Mouse (Mus musculus) urinary bladder, postnatal 36 days (tissue): ENCODE results near the gene Itpr2.

Experiments
- DNase-seq, 2 experiments: peaks; one replicate each; pipeline ENCODE4 v3.0.0; 2022; ENCODE audit warnings: low spot score in 2 of 2, mixed read lengths in 1 of 2

Itpr2 gene

DNA sequence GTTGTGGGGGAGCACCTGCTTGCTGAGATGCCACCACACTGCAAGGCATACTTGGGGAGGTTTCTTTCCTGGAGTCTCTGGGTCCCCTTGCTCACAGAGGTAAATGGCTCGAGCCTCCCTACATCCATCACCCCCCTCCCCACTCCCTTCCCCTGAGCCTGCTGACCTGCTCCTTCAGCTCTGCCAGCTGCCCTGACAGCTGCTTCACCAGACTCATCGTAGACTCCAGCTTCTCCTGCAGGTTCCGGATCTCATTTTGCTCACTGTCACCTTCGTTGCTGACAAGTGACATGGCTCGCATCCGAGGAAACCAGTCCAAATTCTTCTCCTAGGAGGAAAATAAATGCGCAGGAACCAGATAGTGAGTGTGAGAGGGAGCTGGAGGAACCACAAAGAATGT, 389.8 kb downstream of the Itpr2 start:
- DNase-seq, result no peak

DNA sequence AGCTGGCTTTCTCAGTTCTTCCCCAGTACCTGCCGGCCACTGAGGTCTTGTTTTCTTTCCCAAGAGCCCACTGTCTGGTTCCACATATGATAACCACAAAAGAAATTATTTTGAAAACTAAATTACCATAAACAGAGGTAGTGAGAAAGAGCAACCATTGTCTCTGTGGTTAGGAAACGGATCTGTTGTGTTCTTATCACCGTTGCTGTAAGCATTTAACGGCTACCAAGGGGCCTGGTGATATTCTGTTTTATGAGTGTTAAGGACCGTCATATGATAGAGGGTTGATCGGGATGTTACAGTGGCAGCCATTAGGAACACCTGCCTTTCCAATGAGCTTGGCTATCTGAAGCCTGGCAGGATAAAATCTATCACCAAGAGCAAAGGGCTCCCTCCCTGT, 390.2 kb downstream of the Itpr2 start:
- DNase-seq, result no peak

DNA sequence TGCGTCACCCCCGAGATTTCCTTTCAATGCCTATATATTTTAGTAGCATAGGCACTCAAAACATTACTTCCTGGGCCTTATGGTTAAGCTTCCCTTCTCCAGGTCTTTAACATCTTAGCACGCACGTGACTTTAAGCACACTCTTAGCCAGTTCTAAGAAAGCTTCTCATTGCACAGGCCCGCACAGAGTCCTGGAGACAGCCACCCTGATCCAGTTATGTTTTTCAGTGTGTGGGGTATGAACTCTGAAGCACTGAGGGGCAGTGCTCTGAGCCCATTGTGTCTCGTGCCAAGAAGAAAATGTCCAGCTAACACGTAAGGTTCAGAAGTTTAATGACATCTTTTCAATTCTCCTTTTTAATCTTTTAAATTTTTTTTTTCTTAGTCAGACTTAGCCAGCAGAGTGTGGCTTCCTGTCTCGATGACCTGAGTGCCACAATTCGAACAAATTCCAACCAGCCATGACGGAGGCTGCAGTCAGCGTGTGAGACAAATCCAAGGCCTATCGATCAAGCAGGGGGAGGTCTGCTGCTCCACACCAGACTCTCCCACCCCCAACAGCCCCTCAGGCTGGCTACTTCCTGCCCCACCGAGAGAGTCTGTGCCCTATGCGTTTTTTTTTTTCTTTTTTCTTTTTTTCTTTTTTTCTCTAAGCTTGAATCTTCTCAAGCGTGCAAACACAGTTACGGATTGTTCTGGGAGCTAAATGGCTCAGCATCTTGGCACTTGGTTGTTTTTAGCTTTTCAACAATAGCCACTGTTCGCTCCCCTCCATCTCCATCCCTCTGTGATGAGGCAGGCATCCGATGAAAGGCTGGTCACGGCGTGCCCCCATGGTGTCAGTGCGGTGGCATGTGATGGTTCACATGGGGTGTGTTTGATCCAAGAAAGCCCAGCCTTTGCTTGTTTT, 390.9 kb downstream of the Itpr2 start:
- DNase-seq, result no peak

DNA sequence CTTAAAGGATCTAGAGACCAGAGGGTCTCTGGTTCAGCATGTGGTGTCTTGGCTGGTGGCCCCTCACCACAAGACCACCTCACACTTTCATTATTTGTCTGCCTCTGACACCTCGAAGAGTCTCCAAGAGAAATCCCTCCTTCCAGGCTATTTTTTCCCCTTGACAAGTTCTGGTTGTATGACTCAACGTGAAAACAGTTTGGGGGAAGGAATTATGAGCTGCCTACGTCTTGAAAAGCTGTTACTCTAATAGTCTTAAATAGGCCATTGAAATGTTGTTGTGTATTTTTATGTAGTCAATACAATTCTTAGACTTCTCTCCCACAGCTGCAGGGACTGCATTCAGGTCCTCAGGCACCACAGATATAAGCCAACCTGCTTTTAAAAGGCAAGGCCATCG, 391.6 kb downstream of the Itpr2 start:
- no peak for DNase-seq

DNA sequence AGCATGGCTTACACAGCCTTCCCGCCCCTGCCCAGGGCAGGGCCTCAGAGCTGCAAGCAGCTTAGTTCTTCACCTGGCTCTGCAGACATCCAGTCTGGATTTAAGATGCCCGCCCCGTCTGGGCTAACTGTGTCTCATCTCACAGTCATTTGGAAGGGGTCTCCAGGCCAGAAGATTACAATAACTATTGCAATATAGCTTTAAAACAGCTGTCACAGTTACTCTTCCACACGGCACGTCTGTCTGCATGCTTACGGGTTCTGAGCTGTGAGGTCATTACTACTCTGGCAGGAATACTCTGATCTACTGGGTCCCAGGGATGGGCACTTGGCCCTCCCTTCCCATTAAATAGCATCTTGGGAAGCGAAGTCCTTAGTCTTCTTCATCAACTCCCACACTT, 393.3 kb downstream of the Itpr2 start:
- no peak for DNase-seq

DNA sequence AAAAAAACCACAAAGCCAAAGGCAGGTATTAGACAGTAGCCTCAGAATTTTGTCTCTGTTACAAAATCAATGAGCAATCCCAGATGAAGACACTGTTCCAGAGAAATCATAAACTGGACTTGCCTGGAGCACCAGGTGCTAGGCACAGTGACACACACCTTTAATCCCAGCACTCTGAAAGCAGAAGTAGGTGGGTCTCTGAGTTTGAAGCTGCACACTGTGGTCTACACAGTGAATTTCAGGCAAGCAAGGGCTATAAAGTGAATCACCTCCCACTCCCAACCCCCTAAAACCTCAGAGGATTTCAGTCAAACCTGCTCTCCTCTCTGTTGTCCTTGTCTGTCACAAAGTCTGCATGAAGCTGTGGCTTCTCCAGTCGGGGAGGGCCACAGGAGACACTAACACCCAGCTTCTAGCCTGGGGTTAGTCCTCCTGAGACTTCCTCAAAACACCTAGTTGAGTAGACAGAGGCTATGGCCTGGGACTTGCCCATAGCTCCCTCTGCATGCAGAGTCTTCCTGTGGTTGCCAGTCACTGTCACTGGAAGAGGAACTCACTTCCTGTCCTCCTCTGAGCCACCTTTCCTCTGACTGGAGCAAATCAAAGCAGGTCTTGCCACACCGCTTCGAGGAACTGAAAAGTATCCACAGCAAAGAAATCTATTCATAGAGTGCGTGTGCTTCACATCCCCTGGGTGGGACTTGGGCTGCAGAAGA, 394.7 kb downstream of the Itpr2 start:
- DNase-seq, result no peak

DNA sequence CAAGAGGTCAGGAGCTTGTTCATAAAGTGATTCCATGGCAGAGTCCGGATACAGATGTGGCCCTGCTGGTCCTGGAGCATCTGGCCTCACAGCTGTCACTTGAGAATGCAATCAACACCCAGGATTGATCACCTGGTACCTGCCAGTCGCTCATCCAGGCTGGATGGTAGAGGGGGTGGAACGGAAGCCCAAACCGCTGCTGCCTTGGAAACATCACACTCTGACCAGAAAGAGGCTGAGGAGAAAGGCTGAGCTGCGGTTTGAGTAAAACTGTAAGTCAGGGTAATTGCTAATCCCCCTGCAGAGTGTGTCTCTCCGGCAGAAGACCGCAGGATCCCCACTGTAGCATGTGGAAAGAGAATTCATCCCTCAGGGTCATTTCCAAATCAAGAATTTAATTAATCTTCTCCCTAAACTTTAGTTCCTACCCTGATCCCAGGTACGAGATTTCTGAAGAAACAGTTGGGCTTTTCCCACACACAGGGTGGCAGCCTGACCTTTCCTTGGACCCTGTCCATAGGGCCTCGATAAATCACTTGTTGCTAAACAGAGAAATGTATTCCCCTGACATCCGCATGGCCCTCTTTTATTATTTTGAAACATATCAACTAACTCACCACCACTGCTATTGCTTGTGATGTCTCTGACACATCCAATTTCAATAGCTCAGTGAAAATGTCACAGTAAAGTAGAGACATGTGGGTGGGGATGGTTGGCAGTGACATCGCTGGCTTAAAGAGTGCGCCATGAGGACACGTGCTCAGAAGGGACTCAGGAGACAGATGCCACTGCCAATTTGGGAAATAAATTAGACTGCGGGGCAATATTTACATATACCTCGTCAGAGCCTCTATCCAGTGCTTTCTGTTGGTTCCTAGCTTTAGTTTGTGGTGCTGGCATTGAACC, 418.7 kb downstream of the Itpr2 start:
- DNase-seq, result no peak

DNA sequence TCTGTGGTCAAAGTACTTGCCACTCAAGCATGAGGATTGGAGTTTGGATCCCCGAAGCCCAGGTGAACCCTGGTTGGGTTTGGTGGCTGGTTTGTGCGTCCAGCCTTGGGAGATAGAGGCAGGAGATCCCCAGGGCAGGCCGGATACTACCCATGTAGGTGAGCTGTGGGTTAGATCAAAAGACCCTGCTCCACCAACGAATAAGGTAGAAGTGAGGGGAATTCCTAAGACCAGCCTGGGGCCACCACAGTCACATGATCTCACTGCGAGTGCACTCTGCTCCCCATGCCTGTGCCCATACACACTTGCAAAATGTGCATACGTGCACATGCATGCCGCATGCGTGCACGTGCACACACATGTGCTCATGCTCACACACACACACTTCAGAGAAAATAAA, 419.5 kb downstream of the Itpr2 start:
- DNase-seq, result no peak

DNA sequence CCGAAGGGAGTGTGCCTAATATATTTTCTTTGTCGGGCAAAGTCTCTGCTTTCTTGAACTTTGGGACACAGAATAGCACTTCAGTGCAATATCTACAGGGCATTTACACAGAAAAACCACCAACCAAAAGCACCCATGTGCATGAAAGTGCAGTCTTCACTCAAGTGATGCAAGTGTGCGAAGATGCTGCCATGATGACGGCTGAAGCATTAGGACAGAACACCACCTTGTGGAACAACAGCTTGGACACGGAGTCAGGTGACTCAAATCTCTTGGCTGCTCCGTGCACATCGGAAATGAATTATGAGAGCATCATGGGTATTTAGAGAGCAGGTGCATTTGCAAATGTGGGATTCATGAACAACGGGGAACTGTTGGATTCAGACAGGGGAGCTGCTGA, 420.4 kb downstream of the Itpr2 start:
- DNase-seq, result no peak

DNA sequence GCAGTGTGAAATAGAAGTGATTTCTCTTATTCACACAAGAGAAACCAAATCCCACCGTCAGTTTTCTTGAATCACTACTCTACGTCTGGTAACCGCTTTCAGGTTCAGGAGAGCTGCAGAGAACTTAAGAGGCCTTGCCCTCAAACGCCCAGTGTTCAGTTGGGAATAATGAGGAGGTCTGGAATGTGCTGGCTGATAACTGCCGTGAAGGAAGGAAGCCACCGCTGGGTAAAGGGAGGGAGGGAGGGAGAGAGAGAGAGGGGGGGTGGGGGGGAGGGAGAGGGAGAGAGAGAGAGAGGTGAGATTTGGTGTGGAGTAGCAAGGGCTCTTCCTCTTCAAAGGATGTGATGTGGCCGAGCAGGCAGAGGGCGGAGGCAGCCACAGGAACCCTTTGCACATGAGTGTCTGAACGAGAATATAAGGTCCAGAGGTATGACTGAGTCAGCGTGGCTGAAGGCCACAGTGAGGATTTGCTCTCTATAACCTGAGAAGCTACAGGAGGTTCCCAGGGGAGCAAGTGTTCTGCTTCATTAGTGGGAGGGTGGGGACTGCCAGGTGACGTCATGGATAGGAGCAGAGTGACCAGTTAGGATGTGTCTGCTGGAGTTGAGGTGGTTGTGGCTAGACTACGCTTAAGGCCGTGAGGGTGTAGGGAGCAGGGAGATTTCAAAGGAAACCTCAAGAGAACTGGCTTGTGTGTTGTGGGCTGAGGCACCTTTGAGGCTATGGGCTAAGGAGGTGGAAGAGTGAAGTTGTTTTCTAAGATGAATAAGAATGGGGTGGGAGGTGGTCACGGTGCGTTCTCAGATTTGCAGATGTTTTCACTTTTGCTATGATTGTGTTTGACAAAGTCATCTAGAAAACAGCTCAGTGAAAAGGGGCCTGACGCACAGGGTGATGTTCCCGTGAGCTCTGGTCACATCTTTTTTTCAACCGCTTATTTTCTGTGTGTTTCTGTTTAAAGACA, 421.2 kb downstream of the Itpr2 start:
- no peak for DNase-seq

DNA sequence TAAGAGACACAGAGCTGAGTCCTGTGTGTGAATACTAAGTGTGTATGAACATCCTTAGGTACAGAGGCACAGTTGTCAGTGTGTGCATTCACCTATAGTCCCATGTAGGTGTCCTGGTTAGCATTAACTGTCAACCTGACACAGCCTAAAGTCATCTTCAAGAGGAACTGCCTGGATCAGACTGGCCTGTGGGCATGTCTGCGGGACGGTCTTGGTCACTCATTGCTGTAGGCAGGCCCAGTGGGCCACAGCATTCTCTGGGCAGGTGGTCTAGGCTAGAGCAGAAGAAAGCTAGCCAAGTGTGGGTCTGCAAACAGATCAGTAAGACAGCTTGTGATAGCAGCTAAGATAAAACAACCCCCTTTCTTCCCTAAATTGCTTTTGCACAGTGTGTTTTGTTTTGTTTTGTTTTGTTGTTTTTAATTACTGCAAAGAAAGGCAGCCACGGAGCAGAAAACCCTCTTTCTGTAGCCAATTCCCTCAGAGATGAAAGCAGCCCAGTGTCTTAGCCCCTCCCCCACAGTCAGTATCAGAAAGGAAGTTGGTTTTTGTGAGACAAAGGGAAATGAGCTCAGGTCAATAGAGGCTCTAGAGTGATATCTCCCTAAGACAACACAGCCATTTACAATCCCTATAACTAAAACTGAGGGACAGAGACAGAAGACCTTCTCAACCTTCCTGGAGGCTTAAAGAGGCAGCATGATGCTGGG, 422.1 kb downstream of the Itpr2 start:
- no peak for DNase-seq

DNA sequence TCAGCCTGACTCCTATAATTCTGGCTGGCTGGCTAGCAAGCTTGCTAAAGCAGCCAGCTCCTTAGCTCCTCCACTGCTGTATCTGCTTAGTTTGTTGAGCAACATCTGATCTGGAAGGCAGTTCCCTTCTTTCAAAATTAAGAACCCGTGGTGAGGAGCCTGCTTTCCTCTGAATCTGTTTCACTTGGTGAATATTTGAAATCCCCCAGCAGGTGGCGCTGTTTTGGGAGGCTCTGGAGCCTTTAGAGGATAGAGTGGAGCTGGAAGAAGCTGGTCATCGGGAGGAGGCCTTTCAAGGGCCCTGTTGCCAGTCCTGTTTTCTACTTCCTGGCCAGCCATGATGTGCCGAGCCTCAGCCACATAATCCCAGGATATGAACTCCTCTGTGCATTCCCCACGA, 422.8 kb downstream of the Itpr2 start:
- peak; percentile 58 to 80 for DNase-seq

DNA sequence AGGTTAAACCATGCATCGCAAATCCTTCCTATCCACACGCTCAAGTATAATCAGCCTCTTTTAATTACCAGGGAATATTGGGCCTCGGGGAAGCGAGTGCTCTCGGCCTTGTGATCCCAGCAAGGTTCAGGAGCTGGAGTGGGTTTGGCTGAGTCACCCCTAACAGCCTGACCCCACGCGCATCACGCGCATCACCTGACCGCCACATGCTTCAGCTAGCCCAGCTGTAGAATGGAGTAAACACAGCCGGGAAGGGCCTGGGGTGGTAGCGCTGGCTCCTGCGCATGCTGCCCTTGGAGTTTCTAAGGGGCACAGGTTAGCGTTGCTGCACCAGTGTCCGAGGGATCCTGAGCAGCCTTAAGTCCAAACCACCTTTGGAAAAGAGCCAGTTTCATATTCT, 423.9 kb downstream of the Itpr2 start:
- DNase-seq, result no peak

DNA sequence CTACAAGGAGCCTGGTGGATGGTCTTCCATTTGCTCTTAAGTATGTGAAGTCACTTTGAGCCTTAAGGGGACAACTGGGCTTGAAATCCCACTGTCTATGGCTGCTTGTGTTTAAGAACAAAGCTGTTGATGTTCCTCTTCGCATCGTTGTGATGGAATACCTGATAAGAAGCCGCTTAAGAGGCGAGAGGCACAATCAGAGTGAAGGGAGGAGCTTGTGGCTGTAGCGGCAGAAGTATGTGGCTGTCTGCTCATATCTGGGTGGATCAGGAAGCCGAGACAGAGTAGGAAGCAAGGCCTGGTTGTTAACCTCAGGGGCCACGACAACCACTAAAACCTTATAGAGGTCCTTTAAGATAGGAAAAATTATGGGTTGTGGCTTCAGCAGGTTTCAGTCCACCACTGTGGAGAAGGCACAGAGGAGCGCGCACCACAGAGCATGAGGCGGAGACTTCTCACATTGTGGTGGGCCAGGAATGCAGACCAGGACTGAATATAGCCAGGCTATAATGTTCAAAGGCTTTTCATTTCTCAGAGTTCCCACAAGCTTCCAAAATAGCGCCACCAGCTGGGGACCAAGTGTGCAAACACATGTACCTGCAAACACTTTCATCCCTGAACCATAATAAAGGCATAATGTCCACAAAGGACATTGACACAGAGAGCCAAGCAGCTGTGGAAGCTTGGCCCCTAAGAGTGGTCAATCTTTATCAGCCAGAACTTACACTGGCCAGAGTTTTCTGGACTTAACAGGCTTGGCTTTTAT, 424.7 kb downstream of the Itpr2 start:
- DNase-seq, result no peak

DNA sequence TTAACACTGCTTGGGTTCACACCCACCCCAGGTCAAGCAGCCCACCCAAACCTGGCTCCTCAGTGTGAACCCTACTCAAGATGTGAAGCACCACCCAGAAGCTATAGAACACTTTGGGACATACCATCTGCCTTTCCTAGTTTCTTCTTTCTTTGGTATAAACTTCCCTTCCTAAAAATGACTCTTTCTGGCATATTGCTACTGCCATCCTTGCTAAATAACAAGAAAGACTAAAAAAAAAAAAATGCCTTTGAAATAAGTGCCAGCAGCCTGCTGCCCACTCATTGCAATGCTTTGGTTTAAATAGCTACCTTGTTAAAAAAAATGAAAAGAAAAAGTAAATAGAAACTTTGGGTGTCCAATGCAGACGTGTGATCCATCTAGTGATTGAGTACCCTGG, 429.2 kb downstream of the Itpr2 start:
- DNase-seq, result no peak

DNA sequence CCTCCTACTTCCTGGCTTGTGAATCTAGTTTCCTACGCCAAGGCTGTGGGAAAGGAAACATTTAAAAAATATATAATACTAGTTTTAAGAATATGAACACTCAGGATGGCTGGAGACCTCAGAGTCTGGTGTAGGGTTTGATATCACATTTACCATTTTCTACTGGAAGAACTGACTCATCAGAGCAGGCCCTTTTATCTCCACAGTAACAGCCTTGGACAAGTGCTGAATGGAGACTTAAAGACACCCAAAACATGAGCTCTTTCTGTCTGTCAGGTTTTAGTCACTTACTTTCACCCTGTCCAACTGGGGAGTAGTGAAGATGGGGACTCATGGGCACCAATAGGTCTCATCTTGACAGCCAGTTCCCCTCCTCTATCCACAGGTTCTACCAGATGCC, 430.1 kb downstream of the Itpr2 start:
- DNase-seq, result no peak
